In the genomic region with DNA sequence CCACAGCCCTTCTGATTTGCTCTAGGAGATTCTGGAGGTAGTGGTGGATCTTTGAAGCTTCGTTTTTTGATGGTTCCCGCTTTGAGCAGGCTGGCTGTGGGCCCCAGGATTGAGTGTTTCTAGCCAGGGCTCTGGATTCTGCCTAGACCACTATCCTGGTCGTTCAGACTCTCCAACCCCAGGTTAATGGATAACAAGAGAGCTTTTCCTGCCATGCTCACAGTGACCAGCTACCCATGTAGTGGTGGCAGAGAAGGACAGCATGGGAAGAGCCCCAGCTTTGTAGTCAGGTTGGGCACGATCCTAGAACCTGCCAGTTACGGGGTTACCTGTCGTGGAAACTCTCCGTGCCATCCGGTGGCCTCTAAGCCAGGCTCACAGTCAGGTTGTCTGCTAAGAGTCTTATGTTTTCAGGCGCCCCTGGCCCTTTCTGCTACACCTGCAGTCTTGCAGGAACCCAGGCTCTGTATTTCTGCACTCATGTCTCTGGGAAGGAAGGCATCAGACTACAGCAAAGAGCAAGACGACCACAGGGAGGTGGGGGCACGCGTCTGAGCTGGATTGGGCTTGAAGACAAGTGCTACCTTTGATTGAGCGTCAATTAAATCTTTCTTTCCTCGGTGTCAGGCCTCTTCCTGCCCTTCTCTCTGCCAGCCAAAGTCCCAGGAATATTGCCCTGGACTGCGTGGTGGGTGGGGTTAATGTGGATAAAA, we compare ENCODE assay signal across 13 mouse cellular contexts. TPM values are rescaled to one million over a fixed set of nuclear protein-coding genes. Genes with fewer than 3 reads are reported as not detected.
DNase-seq lines count a peak whose midpoint lies in the region; ATAC-seq and TF ChIP-seq lines count a peak whose summit lies in the region.
"Had no signal": no experiment of that assay in that cellular context is flagged by ENCODE, and none has a peak within 500 bp of the region (broad histone marks: within the 10 kb centered on the region; RNA-seq: fewer than 3 reads in every experiment).

No protein-coding gene starts in this region.

- H3K27me3 ChIP-seq in testis, adult 2 months (ENCODE audit: control insufficient read depth, insufficient read depth, low read length), result no peaks in the 10 kb centered on the region
- H3K27me3 ChIP-seq in hindbrain, embryonic 15.5 days, result no peaks in the 10 kb centered on the region
- peaks cover 37% of the 10 kb centered on the region for H3K27me3 ChIP-seq in midbrain, embryonic 10.5 days (ENCODE audit: low read depth, poor library complexity, severe bottlenecking)

- H3K9me3 ChIP-seq in hindbrain, embryonic 15.5 days, result no peaks in the 10 kb centered on the region
- no peaks in the 10 kb centered on the region for H3K9me3 ChIP-seq in midbrain, embryonic 10.5 days (replicated peaks)

- intact Hi-C loops in gastrocnemius, adult 2 months (cut with DNase I), result no loop called here

- TF ChIP-seq POLR2A in testis, adult 2 months (IDR thresholded peaks at IDR 0.05; ENCODE audit: control insufficient read depth, low read depth, low read length), result no peak

- TF ChIP-seq CTCF in testis, adult 2 months (IDR thresholded peaks at IDR 0.05; ENCODE audit: control insufficient read depth, insufficient read depth, insufficient replicate concordance, low read depth, low read length), result no peak
- TF ChIP-seq CTCF in gastrocnemius, adult 2 months (IDR thresholded peaks at IDR 0.05), result no peak

- no peaks in the 10 kb centered on the region; the same call in none of the 2 replicates for H3K4me1 ChIP-seq in testis, adult 2 months (ENCODE audit: control insufficient read depth, insufficient read depth, low read length)
- peaks cover 37% of the 10 kb centered on the region for H3K4me1 ChIP-seq in hindbrain, embryonic 15.5 days (replicated peaks)
- H3K4me1 ChIP-seq in midbrain, embryonic 10.5 days, result peaks cover 63% of the 10 kb centered on the region

- no peak overlapping the region for H3K27ac ChIP-seq in testis, adult 2 months (ENCODE audit: control insufficient read depth, insufficient read depth, low read depth, low read length)
- H3K27ac ChIP-seq in hindbrain, embryonic 15.5 days (replicated peaks), result peak overlapping the region; percentile 84
- H3K27ac ChIP-seq in midbrain, embryonic 10.5 days (replicated peaks), result peak overlapping the region; percentile 79
- no peak overlapping the region for H3K27ac ChIP-seq in gastrocnemius, adult 2 months
- H3K27ac ChIP-seq: liver, embryonic 14.5 days had no signal

- H3K4me3 ChIP-seq in testis, adult 2 months (ENCODE audit: control insufficient read depth, low read depth, low read length), result peak overlapping the region; percentile 69
- H3K4me3 ChIP-seq in hindbrain, embryonic 15.5 days, result no peak overlapping the region
- peak overlapping the region; percentile 33; the same call in 1 of the 2 replicates for H3K4me3 ChIP-seq in midbrain, embryonic 10.5 days
- H3K4me3 ChIP-seq in gastrocnemius, adult 2 months, result no peak overlapping the region

- DNase-seq in testis, postnatal 10 days (ENCODE audit: low spot score), result no peak
- DNase-seq in midbrain, embryonic 10.5 days (ENCODE audit: low spot score), result no peak
- no peak for DNase-seq in embryo, embryonic 9.5 days (ENCODE audit: extremely low spot score)
- DNase-seq in right cerebral cortex, adult 2 months (ENCODE audit: low spot score in 2 of 2), result no peak
- DNase-seq in gastrocnemius, adult 2 months, result no peak
- no peak for DNase-seq in spleen, postnatal 4 days (ENCODE audit: low spot score in 2 of 2)
- DNase-seq: adrenal gland, postnatal 10 days; gastrocnemius, postnatal 36 days; lung, postnatal 4 days; right cerebral cortex, postnatal 14 days had no signal

- 47% methylated on average over 15 of the region's 15 CpGs for WGBS in hindbrain, embryonic 15.5 days
- whole genome bisulfite sequencing in midbrain, embryonic 10.5 days, result 55% methylated on average over 15 of the region's 15 CpGs

- peak overlapping the region; percentile 8 for H3K4me2 ChIP-seq in hindbrain, embryonic 15.5 days

- H3K9ac ChIP-seq in hindbrain, embryonic 15.5 days, result peak overlapping the region; percentile 18; the same call in 1 of the 2 replicates
- H3K9ac ChIP-seq: liver, embryonic 14.5 days had no signal

- H3K36me3 ChIP-seq in testis, adult 2 months (ENCODE audit: control insufficient read depth, insufficient read depth, low read length), result no peaks in the 10 kb centered on the region
- H3K36me3 ChIP-seq in hindbrain, embryonic 15.5 days, result no peaks in the 10 kb centered on the region
- peaks cover 18% of the 10 kb centered on the region; the same call in 1 of the 2 replicates for H3K36me3 ChIP-seq in midbrain, embryonic 10.5 days

- peak; percentile 1 for ATAC-seq in hindbrain, embryonic 15.5 days (ENCODE audit: low FRiP score, low read depth)

RNA-seq across cellular contexts. Expression of a gene that starts 33.8 kb away (rescaled TPM):
- polyA plus RNA-seq in testis, adult 2 months (2012; rRNA removed), result 3.1 and 4.2 TPM in 2 replicates
- polyA plus RNA-seq in hindbrain, embryonic 15.5 days (2015; fragmentation: Nextera tagmentation; extraction: Ambion mirVana), result 19.4 and 26.4 TPM in 2 replicates
- 13.6 and 17.6 TPM in 2 replicates for polyA plus RNA-seq in midbrain, embryonic 10.5 days (2016; fragmentation: Nextera tagmentation; extraction: Ambion mirVana)
- 1 to 10 TPM; 4.9 to 6.9 TPM for total RNA-seq in gastrocnemius, adult 2 months (2021)

RNA-seq across cellular contexts. Expression of a gene that starts 35.1 kb away (rescaled TPM):
- polyA plus RNA-seq in testis, adult 2 months (2012; rRNA removed), result 20.3 and 24.1 TPM in 2 replicates
- polyA plus RNA-seq in hindbrain, embryonic 15.5 days (2015; fragmentation: Nextera tagmentation; extraction: Ambion mirVana), result 45.5 and 48.7 TPM in 2 replicates
- polyA plus RNA-seq in midbrain, embryonic 10.5 days (2016; fragmentation: Nextera tagmentation; extraction: Ambion mirVana), result 45.2 and 49.5 TPM in 2 replicates
- total RNA-seq in gastrocnemius, adult 2 months (2021), result 10 to 100 TPM in 1 of 2 experiments, 1 to 10 TPM in 1; 8.5 to 10.8 TPM

RNA-seq across cellular contexts. Expression of a gene that starts 35.2 kb away (rescaled TPM):
- 25.1 TPM in 2 replicates for polyA plus RNA-seq in testis, adult 2 months (2012; rRNA removed)
- polyA plus RNA-seq in hindbrain, embryonic 15.5 days (2015; fragmentation: Nextera tagmentation; extraction: Ambion mirVana), result 63.8 and 69.1 TPM in 2 replicates
- 91.8 and 98.8 TPM in 2 replicates for polyA plus RNA-seq in midbrain, embryonic 10.5 days (2016; fragmentation: Nextera tagmentation; extraction: Ambion mirVana)
- 10 to 100 TPM; 17.9 to 22.6 TPM for total RNA-seq in gastrocnemius, adult 2 months (2021)

Comparison
In these comparisons a context has a peak if more than half of its experiments do, and no peak if none do; other contexts are left out.
1. H3K27ac ChIP-seq: peak in hindbrain, embryonic 15.5 days (single experiment) and midbrain, embryonic 10.5 days (single experiment); none in testis, adult 2 months (single experiment) and gastrocnemius, adult 2 months (single experiment).
2. H3K4me3 ChIP-seq: peak in testis, adult 2 months (single experiment) and midbrain, embryonic 10.5 days (single experiment); none in hindbrain, embryonic 15.5 days (single experiment) and gastrocnemius, adult 2 months (single experiment).